Mouse (Mus musculus): ENCODE results near the gene Nrip2. TPM values are rescaled to one million over a fixed set of nuclear protein-coding genes. Genes with fewer than 3 reads are reported as not detected.

Gene Nrip2
- polyA plus RNA-seq, 1 experiment, result 0.51 TPM

- H3K36me3 ChIP-seq (ENCODE audit: control insufficient read depth, insufficient read depth), result peaks cover 15% of the 10 kb centered on the region
- peaks cover 59% of the 10 kb centered on the region for H3K79me2 ChIP-seq (ENCODE audit: control insufficient read depth, insufficient read depth)
- H3K27me3 ChIP-seq (ENCODE audit: control insufficient read depth, insufficient read depth, insufficient read length), result no peaks in the 10 kb centered on the region
- H3K4me3 ChIP-seq (ENCODE audit: insufficient read depth, poor library complexity, severe bottlenecking), result no peak overlapping the region
- peaks cover 33% of the 10 kb centered on the region for H3K79me3 ChIP-seq (ENCODE audit: low read depth)
- H3ac ChIP-seq (ENCODE audit: control insufficient read depth, insufficient read length, low read depth), result no peak overlapping the region
- no peak for TF ChIP-seq MYOD1 (IDR thresholded peaks at IDR 0.05; ENCODE audit: control insufficient read depth, insufficient read length, low read depth)
- TF ChIP-seq MYOG (IDR thresholded peaks at IDR 0.05; ENCODE audit: control insufficient read depth, extremely low read depth, insufficient read length), result no peak
- no peak for TF ChIP-seq FOSL1 (IDR thresholded peaks at IDR 0.05; ENCODE audit: insufficient read depth, low read length, poor library complexity, severe bottlenecking)
- TF ChIP-seq MAX (IDR thresholded peaks at IDR 0.05), result no peak
- TF ChIP-seq CEBPB (IDR thresholded peaks at IDR 0.05; ENCODE audit: low read depth), result no peak
- TF ChIP-seq USF1 (IDR thresholded peaks at IDR 0.05; ENCODE audit: low read depth), result no peak
- TF ChIP-seq CTCF (IDR thresholded peaks at IDR 0.05; ENCODE audit: control insufficient read depth, insufficient read depth, insufficient read length), result no peak
These were observed 19.0 kb downstream of the Nrip2 start for GRCm38 (mm10) chr6:128418076-128418475.

GRCm38 (mm10) chr6:128421036-128421435 lies 21.9 kb downstream of the Nrip2 start:
- H3K36me3 ChIP-seq (ENCODE audit: control insufficient read depth, insufficient read depth), result peaks cover 14% of the 10 kb centered on the region
- TF ChIP-seq MAX (IDR thresholded peaks at IDR 0.05) (no peak), MYOD1 (IDR thresholded peaks at IDR 0.05; ENCODE audit: control insufficient read depth, insufficient read length, low read depth) (peak; percentile 11)
- H3K4me3 ChIP-seq (ENCODE audit: insufficient read depth, poor library complexity, severe bottlenecking), result no peak overlapping the region
- peaks cover 39% of the 10 kb centered on the region for H3K79me3 ChIP-seq (ENCODE audit: low read depth)
- no peaks in the 10 kb centered on the region for H3K27me3 ChIP-seq (ENCODE audit: control insufficient read depth, insufficient read depth, insufficient read length)
- peak overlapping the region; percentile 62 for H3ac ChIP-seq (ENCODE audit: control insufficient read depth, insufficient read length, low read depth)
- peaks cover 73% of the 10 kb centered on the region for H3K79me2 ChIP-seq (ENCODE audit: control insufficient read depth, insufficient read depth)

GRCm38 (mm10) chr6:128421480-128421879 lies 22.4 kb downstream of the Nrip2 start:
- H3K36me3 ChIP-seq (ENCODE audit: control insufficient read depth, insufficient read depth), result peaks cover 11% of the 10 kb centered on the region
- TF ChIP-seq FOSL1 (IDR thresholded peaks at IDR 0.05; ENCODE audit: insufficient read depth, low read length, poor library complexity, severe bottlenecking) (no peak), MYOD1 (IDR thresholded peaks at IDR 0.05; ENCODE audit: control insufficient read depth, insufficient read length, low read depth) (no peak), MAX (IDR thresholded peaks at IDR 0.05) (no peak), MYOG (IDR thresholded peaks at IDR 0.05; ENCODE audit: control insufficient read depth, extremely low read depth, insufficient read length) (no peak), CTCF (IDR thresholded peaks at IDR 0.05; ENCODE audit: control insufficient read depth, insufficient read depth, insufficient read length) (no peak), USF1 (IDR thresholded peaks at IDR 0.05; ENCODE audit: low read depth) (no peak), CEBPB (IDR thresholded peaks at IDR 0.05; ENCODE audit: low read depth) (no peak)
- H3K79me2 ChIP-seq (ENCODE audit: control insufficient read depth, insufficient read depth), result peaks cover 73% of the 10 kb centered on the region
- H3K79me3 ChIP-seq (ENCODE audit: low read depth), result peaks cover 39% of the 10 kb centered on the region
- no peak overlapping the region for H3K4me3 ChIP-seq (ENCODE audit: insufficient read depth, poor library complexity, severe bottlenecking)
- peak overlapping the region; percentile 62 for H3ac ChIP-seq (ENCODE audit: control insufficient read depth, insufficient read length, low read depth)
- H3K27me3 ChIP-seq (ENCODE audit: control insufficient read depth, insufficient read depth, insufficient read length), result no peaks in the 10 kb centered on the region

- peak overlapping the region; percentile 61 for H3K4me3 ChIP-seq (ENCODE audit: insufficient read depth, poor library complexity, severe bottlenecking)
- H3K79me2 ChIP-seq (ENCODE audit: control insufficient read depth, insufficient read depth), result peaks cover 52% of the 10 kb centered on the region
- H3ac ChIP-seq (ENCODE audit: control insufficient read depth, insufficient read length, low read depth), result peak overlapping the region; percentile 6
- TF ChIP-seq MYOD1 (IDR thresholded peaks at IDR 0.05; ENCODE audit: control insufficient read depth, insufficient read length, low read depth) (no peak), FOSL1 (IDR thresholded peaks at IDR 0.05; ENCODE audit: insufficient read depth, low read length, poor library complexity, severe bottlenecking) (no peak), MYOG (IDR thresholded peaks at IDR 0.05; ENCODE audit: control insufficient read depth, extremely low read depth, insufficient read length) (no peak), CEBPB (IDR thresholded peaks at IDR 0.05; ENCODE audit: low read depth) (no peak), USF1 (IDR thresholded peaks at IDR 0.05; ENCODE audit: low read depth) (no peak), MAX (IDR thresholded peaks at IDR 0.05) (no peak), CTCF (IDR thresholded peaks at IDR 0.05; ENCODE audit: control insufficient read depth, insufficient read depth, insufficient read length) (no peak)
- H3K27me3 ChIP-seq (ENCODE audit: control insufficient read depth, insufficient read depth, insufficient read length), result no peaks in the 10 kb centered on the region
- peaks cover 8% of the 10 kb centered on the region for H3K36me3 ChIP-seq (ENCODE audit: control insufficient read depth, insufficient read depth)
- peaks cover 29% of the 10 kb centered on the region for H3K79me3 ChIP-seq (ENCODE audit: low read depth)
These were observed 24.6 kb downstream of the Nrip2 start for GRCm38 (mm10) chr6:128423496-128424268.

- peaks cover 14% of the 10 kb centered on the region for H3K36me3 ChIP-seq (ENCODE audit: control insufficient read depth, insufficient read depth)
- peak within 1 kb of the TSS; percentile 61 for H3K4me3 ChIP-seq (ENCODE audit: insufficient read depth, poor library complexity, severe bottlenecking)
- H3K27me3 ChIP-seq (ENCODE audit: control insufficient read depth, insufficient read depth, insufficient read length), result no peaks in the 10 kb centered on the region
- TF ChIP-seq MYOG (IDR thresholded peaks at IDR 0.05; ENCODE audit: control insufficient read depth, extremely low read depth, insufficient read length) (no peak), MAX (IDR thresholded peaks at IDR 0.05) (peak; percentile 95), MYOD1 (IDR thresholded peaks at IDR 0.05; ENCODE audit: control insufficient read depth, insufficient read length, low read depth) (no peak)
- H3K79me3 ChIP-seq (ENCODE audit: low read depth), result peaks cover 26% of the 10 kb centered on the region
- peak within 1 kb of the TSS; percentile 87 for H3ac ChIP-seq (ENCODE audit: control insufficient read depth, insufficient read length, low read depth)
- peaks cover 45% of the 10 kb centered on the region for H3K79me2 ChIP-seq (ENCODE audit: control insufficient read depth, insufficient read depth)
These were observed 25.3 kb downstream of the Nrip2 start, which contains the start of gene Itfg2 for GRCm38 (mm10) chr6:128424269-128425019. TSS of gene Itfg2 (minus strand) at chr6:128424931.

All from C2C12 (cell line).